Mouse (Mus musculus): Measurements from ENCODE around the gene Gm42906. TPM values are rescaled to one million over a fixed set of nuclear protein-coding genes. Genes with fewer than 3 reads are reported as not detected.

Gene Gm42906
- polyA plus RNA-seq, 1 experiment from 2014 or later: 0.38 TPM

DNA sequence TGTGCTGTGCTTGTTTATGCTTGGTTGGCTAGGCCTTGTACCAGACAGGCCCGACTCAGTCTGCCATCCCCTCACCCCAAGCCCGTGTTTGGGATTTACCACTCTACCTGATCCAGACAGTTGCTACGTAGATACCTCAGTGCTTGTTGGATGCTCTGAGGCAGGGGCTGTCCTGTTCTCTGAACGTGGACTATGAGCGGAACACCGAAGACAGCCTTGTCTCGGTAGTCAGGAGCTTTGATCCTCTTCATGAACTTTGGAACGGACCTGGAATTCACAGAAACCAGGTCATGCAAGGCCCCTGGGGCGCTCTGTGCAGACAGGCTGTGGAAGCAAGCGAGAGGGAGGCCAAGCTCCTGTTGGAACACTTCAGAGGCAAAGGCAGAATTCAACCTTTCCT lies 368.6 kb downstream of the Gm42906 start:
- H3K27ac ChIP-seq: 0 out of 2 replicates have a peak overlapping the region, but pooled peaks have one; percentile 35
- peaks cover 19% of the 10 kb centered on the region for H3K36me3 ChIP-seq
- WGBS: 87% methylated on average over 10 of the region's 10 CpGs
- H3K4me2 ChIP-seq: no peak overlapping the region
- no peaks in the 10 kb centered on the region for H3K27me3 ChIP-seq
- no peaks in the 10 kb centered on the region for H3K9me3 ChIP-seq (replicated peaks)
- H3K9ac ChIP-seq: no peak overlapping the region
- H3K4me3 ChIP-seq: no peak overlapping the region
- peaks cover 26% of the 10 kb centered on the region for H3K4me1 ChIP-seq (replicated peaks)
- no peak for ATAC-seq (replicated peaks; ENCODE audit: insufficient number of reproducible peaks, insufficient read depth, low FRiP score, low read depth)

DNA sequence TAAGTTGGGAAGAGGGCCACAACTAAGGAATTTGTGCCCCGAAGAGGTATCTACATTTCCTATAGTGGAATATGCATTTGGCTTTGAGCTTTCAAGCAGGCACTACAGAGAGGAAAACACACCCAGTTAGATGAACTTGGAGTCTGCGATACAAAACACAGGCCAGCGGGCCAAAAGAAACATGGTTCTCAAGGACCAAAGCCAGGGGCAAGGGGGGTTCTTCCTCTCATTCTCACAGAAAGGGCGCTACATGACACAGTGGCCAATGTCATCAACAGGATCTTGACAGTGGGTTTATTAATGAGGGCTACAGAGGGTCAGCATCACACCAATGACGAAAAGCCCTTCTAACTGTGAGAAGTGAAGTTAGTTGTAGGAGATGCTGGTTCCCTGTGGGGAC lies 370.2 kb downstream of the Gm42906 start:
- Histone ChIP-seq H3K27me3 (no peaks in the 10 kb centered on the region), H3K4me2 (no peak overlapping the region), H3K9ac (no peak overlapping the region), H3K9me3 (replicated peaks) (no peaks in the 10 kb centered on the region), H3K4me1 (replicated peaks) (peaks cover 28% of the 10 kb centered on the region), H3K27ac (peak overlapping the region; percentile 71), H3K4me3 (no peak overlapping the region), H3K36me3 (peaks cover 11% of the 10 kb centered on the region)
- WGBS: 75% methylated on average over 5 of the region's 5 CpGs
- ATAC-seq (replicated peaks; ENCODE audit: insufficient number of reproducible peaks, insufficient read depth, low FRiP score, low read depth): no peak

DNA sequence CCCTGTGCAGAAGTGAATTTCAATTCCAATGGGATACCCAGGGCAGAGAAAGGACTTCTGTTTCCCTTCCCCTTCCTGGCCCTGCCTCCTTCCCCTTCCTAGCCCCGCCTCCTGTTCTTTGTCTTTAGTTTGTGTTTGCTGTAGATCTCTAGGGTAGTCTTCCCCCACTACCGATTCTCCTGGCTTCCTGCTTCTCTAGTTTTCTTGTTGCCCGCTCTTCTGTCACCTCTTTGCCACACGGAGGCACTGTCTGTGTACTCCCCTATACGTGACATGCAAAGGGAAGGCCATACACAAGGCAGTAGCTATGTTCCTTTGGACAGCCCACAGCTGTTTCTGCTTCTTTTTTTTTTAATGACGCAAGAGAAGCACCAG lies 371.1 kb downstream of the Gm42906 start:
- peak; percentile 65 for ATAC-seq (replicated peaks; ENCODE audit: insufficient number of reproducible peaks, insufficient read depth, low FRiP score, low read depth)
- Histone ChIP-seq H3K9me3 (replicated peaks) (no peaks in the 10 kb centered on the region), H3K4me3 (no peak overlapping the region), H3K27me3 (no peaks in the 10 kb centered on the region), H3K4me1 (replicated peaks) (peaks cover 28% of the 10 kb centered on the region), H3K36me3 (peaks cover 10% of the 10 kb centered on the region), H3K9ac (no peak overlapping the region), H3K27ac (peak overlapping the region; percentile 71), H3K4me2 (peak overlapping the region; percentile 48; the same call in 1 of the 2 replicates)
- WGBS: 34% methylated on average over 6 of the region's 6 CpGs

DNA sequence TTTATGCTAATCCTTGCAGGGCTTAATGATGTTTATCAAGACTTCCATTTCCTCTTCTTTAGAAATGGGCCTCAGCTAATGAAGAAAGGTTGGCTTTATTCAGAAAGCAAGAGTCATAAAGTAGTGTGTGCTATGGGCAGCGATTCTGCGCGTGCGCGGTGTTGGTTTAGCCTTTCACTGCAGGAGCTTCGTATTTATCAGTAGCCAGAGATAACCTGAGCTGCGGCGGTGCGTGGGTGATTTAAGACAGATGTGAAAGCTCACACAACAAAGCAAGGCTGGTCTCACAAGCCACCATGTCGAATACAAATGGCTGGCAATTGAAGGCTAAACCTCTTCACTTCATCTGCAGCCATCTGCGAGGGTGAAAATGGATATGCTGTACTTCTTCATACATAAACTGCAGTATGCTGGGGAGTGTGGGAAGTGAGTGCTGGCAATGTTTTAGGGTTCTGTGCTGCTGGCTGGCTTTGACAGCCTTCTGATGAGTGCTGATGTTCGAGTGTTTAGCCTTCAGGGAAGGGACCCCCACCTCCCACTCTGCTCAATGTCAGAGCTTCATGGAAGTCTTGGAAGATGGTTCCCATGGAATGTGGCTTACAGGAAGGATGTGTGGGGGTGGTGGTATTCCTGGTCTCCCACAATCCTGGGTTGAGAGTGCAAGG lies 371.6 kb downstream of the Gm42906 start:
- WGBS: 28% methylated on average over 12 of the region's 12 CpGs
- H3K4me3 ChIP-seq: peak overlapping the region; percentile 17; the same call in 1 of the 2 replicates
- peak overlapping the region; percentile 71 for H3K27ac ChIP-seq
- no peaks in the 10 kb centered on the region for H3K27me3 ChIP-seq
- H3K4me1 ChIP-seq (replicated peaks): peaks cover 28% of the 10 kb centered on the region
- H3K4me2 ChIP-seq: peak overlapping the region; percentile 48
- H3K9ac ChIP-seq: no peak overlapping the region
- ATAC-seq (replicated peaks; ENCODE audit: insufficient number of reproducible peaks, insufficient read depth, low FRiP score, low read depth): no peak
- peaks cover 7% of the 10 kb centered on the region for H3K36me3 ChIP-seq
- H3K9me3 ChIP-seq (replicated peaks): no peaks in the 10 kb centered on the region

DNA sequence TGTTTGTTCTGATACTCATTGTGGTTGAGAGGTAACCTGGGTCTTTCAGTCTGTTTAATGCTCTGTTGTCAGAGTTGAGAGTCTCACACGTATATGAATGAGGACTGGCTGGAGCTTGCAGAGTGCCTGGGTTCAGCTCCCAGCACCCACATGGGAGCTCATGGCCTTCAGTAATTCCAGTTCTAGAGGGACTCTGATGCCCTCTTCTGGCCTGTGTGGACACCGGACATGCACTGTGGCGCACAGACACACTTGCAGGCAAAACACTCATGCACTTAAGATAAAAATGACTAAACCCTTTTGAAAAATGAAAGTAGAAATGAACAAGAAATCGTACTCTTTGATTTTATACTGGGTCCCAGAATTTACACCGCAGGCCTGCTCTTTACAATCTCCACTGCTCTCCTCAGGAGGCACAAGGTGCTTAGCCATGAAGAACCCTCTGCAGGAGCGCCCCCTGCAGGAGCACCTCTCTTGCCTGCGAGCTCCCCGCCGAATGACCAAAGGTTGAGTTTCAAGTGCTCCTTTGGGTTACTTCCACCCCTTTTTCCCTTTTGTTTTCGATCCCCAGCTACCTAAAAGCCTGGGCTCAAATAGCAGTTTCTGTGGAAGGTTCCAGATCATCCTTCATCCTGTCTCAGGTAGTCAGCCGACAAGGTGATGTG lies 372.4 kb downstream of the Gm42906 start:
- Histone ChIP-seq H3K4me1 (replicated peaks) (peaks cover 27% of the 10 kb centered on the region), H3K4me3 (no peak overlapping the region), H3K27ac (no peak overlapping the region), H3K36me3 (peaks cover 7% of the 10 kb centered on the region), H3K27me3 (no peaks in the 10 kb centered on the region), H3K9ac (no peak overlapping the region), H3K4me2 (no peak overlapping the region), H3K9me3 (replicated peaks) (no peaks in the 10 kb centered on the region)
- 91% methylated on average over 11 of the region's 11 CpGs for WGBS
- ATAC-seq (replicated peaks; ENCODE audit: insufficient number of reproducible peaks, insufficient read depth, low FRiP score, low read depth): no peak

DNA sequence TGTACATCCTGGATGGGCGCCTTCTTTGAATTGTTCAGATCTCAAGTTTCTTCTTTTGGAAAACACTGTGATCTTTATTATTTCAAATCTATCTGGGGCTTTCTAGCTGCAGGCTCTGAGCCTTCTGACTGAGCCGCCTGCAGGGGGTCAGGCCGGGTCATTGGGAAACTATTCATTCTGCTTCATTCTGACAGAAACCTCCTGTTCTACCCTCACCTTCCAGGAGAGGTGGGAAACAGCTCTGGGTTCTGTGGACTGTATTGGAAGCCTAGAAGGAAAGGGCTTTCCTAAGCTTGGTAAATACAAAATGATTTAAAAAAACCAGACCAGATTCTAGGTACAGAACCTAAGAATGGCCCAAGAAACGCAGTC lies 373.2 kb downstream of the Gm42906 start:
- H3K36me3 ChIP-seq: peaks cover 7% of the 10 kb centered on the region
- H3K4me2 ChIP-seq: no peak overlapping the region
- H3K4me1 ChIP-seq (replicated peaks): peaks cover 29% of the 10 kb centered on the region
- H3K27ac ChIP-seq: peak overlapping the region; percentile 56
- H3K4me3 ChIP-seq: no peak overlapping the region
- H3K27me3 ChIP-seq: no peaks in the 10 kb centered on the region
- ATAC-seq (replicated peaks; ENCODE audit: insufficient number of reproducible peaks, insufficient read depth, low FRiP score, low read depth): no peak
- WGBS: 70% methylated on average over 4 of the region's 4 CpGs
- H3K9ac ChIP-seq: no peak overlapping the region
- H3K9me3 ChIP-seq (replicated peaks): no peaks in the 10 kb centered on the region

DNA sequence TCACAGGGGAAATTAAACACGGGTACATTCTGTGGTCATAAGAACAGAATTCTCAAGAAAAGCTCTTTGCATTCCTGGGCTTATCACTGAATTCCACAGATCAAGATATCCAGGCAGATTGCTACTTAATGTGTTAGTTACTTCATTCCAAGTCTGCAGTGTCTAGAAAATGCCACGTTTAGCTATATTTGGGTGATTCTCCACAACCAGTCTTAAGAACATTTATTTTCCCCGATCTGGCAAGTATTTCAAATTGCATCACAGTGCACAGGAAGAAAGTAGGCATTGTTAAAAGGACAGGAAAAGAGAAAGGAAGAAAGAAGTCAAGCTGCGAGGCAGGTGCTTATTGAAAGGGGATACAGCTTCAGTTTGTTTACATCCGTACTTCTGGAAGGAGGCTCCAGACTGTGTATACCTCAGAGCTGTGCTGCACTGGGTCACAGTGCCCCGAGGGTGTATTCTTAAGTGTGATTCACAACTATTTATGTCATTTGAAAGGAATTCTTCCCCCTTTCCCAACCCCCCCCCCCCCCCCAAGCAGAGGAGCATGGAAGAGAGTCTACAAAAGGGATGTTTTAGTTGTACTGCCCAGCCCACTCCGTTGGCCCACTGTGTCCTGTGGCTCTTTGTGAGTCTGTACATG lies 373.7 kb downstream of the Gm42906 start:
- H3K9ac ChIP-seq: no peak overlapping the region
- H3K36me3 ChIP-seq: peaks cover 7% of the 10 kb centered on the region
- ATAC-seq (replicated peaks; ENCODE audit: insufficient number of reproducible peaks, insufficient read depth, low FRiP score, low read depth): no peak
- 43% methylated on average over 7 of the region's 7 CpGs for WGBS
- peaks cover 34% of the 10 kb centered on the region for H3K4me1 ChIP-seq (replicated peaks)
- H3K9me3 ChIP-seq (replicated peaks): no peaks in the 10 kb centered on the region
- H3K27me3 ChIP-seq: no peaks in the 10 kb centered on the region
- no peak overlapping the region for H3K4me2 ChIP-seq
- no peak overlapping the region for H3K4me3 ChIP-seq
- peak overlapping the region; percentile 56; the same call in 1 of the 2 replicates for H3K27ac ChIP-seq

DNA sequence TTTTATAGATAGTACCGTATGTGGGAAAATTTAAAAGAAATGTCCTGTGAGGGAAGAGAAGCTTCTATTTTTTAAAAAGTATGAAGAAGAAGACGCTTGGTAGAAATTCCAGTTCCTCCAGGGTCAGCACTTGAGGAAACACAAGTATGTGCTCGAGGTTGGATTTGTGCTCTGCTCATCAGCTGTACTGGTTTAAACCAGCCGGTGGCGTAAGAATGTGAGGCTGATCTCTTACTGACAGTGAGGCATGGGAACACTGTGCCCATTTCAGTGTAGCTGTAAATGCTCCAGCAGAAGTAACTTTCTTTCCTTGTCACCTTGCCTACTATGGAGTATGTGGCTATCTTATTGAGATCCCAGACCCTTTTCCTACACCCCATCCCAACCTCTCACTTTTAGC lies 374.8 kb downstream of the Gm42906 start:
- ATAC-seq (replicated peaks; ENCODE audit: insufficient number of reproducible peaks, insufficient read depth, low FRiP score, low read depth): no peak
- Histone ChIP-seq H3K4me1 (replicated peaks) (peaks cover 35% of the 10 kb centered on the region), H3K27me3 (no peaks in the 10 kb centered on the region), H3K9me3 (replicated peaks) (no peaks in the 10 kb centered on the region), H3K36me3 (peaks cover 7% of the 10 kb centered on the region), H3K27ac (no peak overlapping the region), H3K9ac (no peak overlapping the region), H3K4me3 (no peak overlapping the region), H3K4me2 (no peak overlapping the region)
- WGBS: 74% methylated on average over 5 of the region's 5 CpGs

DNA sequence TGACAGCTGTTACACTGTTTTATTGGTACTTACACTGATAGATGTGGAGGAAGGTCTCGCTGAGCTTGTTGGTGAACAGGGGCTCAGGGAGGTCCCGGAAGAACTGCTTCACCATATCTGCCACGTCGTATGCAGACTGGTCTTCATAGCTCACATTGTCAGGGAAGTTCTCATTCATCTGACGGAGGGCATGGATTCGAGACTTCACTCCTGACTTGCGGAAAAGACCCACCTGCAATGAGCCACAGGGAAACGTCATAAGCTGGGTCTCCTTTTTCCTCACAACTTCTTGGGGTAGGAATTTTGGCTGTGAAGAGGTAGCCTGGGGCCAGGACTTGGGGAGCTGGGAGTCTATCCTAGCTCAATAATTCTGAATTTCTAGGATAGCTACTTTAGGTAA lies 375.6 kb downstream of the Gm42906 start:
- Histone ChIP-seq H3K27ac (no peak overlapping the region), H3K27me3 (no peaks in the 10 kb centered on the region), H3K36me3 (peaks cover 7% of the 10 kb centered on the region), H3K9me3 (replicated peaks) (no peaks in the 10 kb centered on the region), H3K4me2 (no peak overlapping the region), H3K4me3 (no peak overlapping the region), H3K4me1 (replicated peaks) (peaks cover 37% of the 10 kb centered on the region), H3K9ac (no peak overlapping the region)
- no peak for ATAC-seq (replicated peaks; ENCODE audit: insufficient number of reproducible peaks, insufficient read depth, low FRiP score, low read depth)
- 94% methylated on average over 8 of the region's 8 CpGs for WGBS

DNA sequence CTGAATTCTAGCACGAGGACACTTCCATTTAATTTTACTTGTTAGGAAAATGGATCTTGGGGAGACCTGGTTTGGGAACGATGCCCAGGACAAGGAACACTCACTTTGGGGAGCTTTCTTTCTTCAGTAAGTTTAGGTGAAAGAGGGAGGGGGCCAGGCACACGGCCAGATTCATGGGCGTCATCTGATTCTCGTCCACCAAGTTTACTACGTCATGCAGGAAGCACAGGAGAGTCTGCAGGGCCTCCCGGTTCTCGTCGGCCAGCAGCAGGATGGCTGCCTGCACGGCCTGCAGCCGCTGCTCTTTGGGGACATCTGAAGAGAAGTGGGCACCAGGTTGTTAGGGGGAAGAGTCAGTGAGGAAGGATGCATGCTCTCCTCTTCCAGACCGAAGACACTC lies 380.5 kb downstream of the Gm42906 start:
- H3K36me3 ChIP-seq: peaks cover 7% of the 10 kb centered on the region
- ATAC-seq (replicated peaks; ENCODE audit: insufficient number of reproducible peaks, insufficient read depth, low FRiP score, low read depth): 0 out of 2 replicates have a peak, but pooled peaks have one; percentile 31
- 67% methylated on average over 12 of the region's 12 CpGs for WGBS

DNA sequence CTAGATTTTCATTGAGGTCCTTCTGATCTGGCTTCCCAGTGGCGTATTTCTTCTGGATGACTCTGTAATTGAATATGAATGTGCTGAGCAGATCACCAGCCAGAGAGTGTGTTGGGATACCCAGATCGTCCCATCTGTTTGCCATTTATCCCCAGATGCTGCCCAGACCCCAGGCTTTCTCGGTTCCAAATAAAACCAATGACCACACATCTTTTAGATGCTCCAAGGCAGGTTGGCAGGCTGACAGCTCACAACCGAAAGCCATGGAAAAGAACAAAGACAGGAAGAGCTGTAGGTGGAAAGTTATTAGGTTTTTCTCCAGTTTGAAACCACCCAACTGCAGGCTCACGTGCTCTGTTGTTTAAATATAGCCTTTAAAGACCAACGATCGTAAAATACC lies 381.0 kb downstream of the Gm42906 start:
- H3K9me3 ChIP-seq (replicated peaks): no peaks in the 10 kb centered on the region
- H3K4me1 ChIP-seq (replicated peaks): peaks cover 18% of the 10 kb centered on the region
- 64% methylated on average over 7 of the region's 7 CpGs for WGBS
- H3K36me3 ChIP-seq: peaks cover 4% of the 10 kb centered on the region
- H3K4me2 ChIP-seq: no peak overlapping the region
- ATAC-seq (replicated peaks; ENCODE audit: insufficient number of reproducible peaks, insufficient read depth, low FRiP score, low read depth): no peak
- no peak overlapping the region for H3K9ac ChIP-seq
- H3K27ac ChIP-seq: peak overlapping the region; percentile 16
- no peak overlapping the region for H3K4me3 ChIP-seq
- H3K27me3 ChIP-seq: no peaks in the 10 kb centered on the region

More for the DNA sequence above, 380.5 kb downstream of the Gm42906 start:
- no peak overlapping the region for H3K4me2 ChIP-seq
- no peaks in the 10 kb centered on the region for H3K27me3 ChIP-seq
- peaks cover 18% of the 10 kb centered on the region for H3K4me1 ChIP-seq (replicated peaks)
- H3K4me3 ChIP-seq: no peak overlapping the region
- H3K27ac ChIP-seq: peak overlapping the region; percentile 16
- H3K9ac ChIP-seq: no peak overlapping the region
- H3K9me3 ChIP-seq (replicated peaks): no peaks in the 10 kb centered on the region

Measured in heart, embryonic 15.5 days (tissue).